Mouse (Mus musculus) left cerebral cortex, postnatal 10 days (tissue): ENCODE measurements around the gene Cdh13. TPM values are rescaled to one million over a fixed set of nuclear protein-coding genes. Genes with fewer than 3 reads are reported as not detected.
A peak's percentile ranks its signal among the peaks of the same experiment; 100 is the strongest.

ENCODE experiments used
- DNase-seq, 2 experiments: peaks; one replicate each; pipeline ENCODE4 v3.0.0; 2021 to 2022; ENCODE audit warnings: low spot score in 2 of 2, mixed read lengths in 1 of 2; ENCODE audit errors: extremely low spot score in 1 of 2
- intact Hi-C: fragments of 180-260 bp; cut with DNase I; formaldehyde crosslinking; loops from one replicate; pipeline ENCODE4 v1.15.1; 2025
- total RNA-seq, 2 experiments: library from RNA; stranded (reverse); gene quantifications; 2 replicates each; pipeline ENCODE4 v1.2.3; 2021

Cdh13 gene
- total RNA-seq, 2 experiments from 2014 or later = 190 to 200 TPM

DNA sequence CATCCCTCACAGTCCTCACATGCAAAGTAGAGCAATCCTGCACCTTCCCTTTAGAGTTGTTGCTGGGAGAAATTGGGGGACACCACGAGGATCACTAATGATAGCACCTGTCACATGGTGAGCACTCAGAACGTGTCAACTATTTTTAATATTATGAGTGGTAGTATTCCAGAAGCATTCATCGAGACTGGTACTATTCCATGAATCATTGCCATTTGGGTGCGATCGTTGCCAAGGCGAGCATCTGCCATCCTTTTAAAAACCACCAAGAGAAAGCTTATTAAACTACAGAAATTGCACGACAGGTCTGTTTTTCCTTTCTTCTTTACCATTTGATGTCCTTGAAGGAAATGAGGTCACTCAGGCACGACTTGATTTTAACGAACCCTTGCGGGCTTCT lies 328.0 kb downstream of the Cdh13 start:
- intact Hi-C loops = no loop called here
- peak in 1 of 2 experiments; percentile 66 for DNase-seq

DNA sequence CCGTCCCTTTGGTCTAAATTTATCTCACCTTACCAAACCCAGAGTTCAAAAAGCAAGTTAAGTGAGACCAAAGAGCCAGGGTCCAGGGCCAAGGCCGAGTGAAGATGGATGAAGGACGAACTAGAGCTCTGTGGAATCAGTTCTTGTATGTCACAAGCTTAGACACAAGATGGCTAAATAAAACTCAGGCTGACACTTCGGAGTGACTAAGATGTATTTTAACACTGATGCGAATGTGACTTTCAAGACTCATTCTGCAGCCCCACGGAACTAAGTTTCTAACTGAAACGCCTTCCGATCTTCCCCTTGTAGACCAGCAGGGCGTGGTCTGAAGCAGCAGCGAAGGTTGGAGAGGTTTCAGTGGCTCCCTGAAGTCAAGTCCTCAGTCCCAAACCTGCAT lies 334.7 kb downstream of the Cdh13 start:
- DNase-seq = no peak
- intact Hi-C loops = no loop called here

DNA sequence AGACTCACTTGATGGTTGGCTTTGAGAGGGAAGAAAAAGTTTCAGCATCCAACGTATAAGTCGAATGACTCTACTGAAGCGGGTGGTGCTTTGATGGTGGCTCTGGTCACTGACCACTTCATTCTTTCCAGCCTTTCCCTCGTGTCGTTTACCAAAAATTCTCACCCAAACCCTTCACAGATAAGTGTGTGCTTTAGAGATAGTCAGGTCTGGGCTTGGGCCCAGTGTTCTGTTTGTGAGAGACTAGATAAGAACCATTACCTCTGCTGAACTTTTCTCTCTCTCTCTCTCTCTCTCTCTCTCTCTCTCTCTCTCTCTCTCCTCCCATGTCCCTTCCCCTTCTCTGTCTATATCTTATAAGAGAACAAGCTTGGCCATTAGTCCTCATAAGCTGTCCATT lies 342.9 kb downstream of the Cdh13 start:
- intact Hi-C loops = no loop called here
- DNase-seq = no peak

DNA sequence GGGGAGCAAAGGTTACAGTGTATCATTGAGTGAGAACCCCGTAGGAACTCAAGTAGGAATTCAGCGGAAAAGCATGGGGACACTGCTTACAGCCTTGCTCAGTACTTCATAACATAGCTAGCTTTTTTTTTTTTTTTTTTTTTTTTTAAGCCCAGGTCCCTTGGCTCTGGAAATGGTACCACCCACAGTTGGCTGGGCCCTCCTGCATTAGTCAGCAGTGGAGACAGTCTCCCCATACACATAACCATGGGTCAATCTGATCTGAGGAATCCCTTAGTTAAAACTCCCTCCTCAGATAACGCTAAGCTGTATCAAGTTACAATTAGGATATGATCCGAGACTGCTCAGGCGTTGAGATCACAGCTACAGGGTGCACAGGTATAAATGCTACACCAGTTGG lies 344.2 kb downstream of the Cdh13 start:
- intact Hi-C loops = no loop called here

DNA sequence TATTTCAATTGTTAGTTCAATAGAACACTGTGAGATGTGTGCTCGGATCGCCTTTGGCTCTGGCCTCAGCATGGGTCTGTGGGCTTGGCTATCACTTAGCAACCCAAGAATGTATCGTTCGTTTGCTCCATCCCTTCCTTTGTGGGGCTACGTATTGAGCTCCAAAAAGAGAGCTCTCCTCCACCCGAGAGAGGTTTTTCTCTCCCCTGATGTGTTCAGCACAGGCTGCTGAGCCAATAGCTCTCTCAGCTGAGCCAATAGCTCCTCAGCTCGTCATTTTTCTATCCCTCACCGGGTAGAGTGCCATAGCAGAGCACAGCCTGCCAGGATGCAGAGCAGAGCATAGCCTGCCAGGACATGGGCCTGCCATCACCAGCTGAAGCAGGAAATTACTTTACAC lies 345.2 kb downstream of the Cdh13 start:
- no peak for DNase-seq
- intact Hi-C loops = no loop called here

More for the DNA sequence above, 344.2 kb downstream of the Cdh13 start:
- no peak for DNase-seq

DNA sequence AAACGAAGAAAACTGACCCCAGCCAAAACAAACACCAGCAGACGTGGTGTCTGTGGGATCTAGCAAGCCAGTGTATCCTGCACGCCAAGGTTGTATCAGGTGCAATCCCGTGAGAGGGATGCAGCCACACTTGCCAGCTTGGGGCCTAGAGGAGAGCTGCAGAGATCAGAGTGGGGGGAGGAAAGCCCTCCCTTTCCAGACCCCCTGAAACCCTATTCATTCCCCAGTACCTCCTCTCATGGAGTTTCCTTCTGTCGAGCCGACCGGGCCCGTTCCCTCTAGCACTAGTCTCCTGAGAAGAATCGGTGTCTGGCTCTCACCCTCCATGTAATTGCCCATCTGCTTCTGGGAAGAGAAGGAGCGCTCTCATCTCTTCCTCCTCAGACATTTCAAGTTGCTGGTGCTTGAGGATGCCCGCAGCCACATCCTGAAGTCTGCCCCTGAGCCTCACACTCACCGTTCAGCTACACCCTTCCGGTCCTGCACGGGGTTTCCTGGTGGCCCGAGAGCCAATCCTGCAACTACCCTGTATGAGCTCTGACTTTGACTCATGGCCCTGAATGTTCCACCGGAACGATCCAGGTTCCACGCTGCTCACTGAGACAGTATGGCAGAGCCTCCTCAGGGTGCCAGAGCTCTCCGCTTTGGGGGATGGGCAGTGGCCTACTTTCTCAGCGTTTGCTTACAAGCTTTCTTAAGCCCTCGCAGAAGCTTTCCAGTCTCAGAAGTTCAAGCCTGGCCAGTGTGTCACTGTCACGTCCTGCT lies 351.9 kb downstream of the Cdh13 start:
- intact Hi-C loops = no loop called here
- no peak for DNase-seq

DNA sequence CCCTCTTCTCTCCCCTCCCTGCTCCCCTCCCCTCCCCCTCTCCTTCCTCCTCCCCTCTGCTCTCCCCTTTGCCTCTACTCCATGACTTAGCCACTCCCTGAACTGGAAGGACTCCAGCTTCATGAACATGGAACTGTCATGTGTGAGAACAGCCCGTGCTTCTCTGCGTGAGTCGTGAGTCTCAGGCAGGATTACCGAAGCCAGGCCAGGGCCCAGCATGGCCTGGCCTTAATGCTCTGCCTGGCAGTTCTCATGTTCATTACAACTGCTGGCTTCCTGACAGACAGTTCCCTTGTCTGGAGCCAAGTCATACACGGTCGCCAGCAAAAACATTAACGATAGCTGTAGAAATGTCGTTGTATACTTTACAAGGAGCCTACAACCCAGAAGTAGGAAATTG lies 356.1 kb downstream of the Cdh13 start:
- no peak for DNase-seq

DNA sequence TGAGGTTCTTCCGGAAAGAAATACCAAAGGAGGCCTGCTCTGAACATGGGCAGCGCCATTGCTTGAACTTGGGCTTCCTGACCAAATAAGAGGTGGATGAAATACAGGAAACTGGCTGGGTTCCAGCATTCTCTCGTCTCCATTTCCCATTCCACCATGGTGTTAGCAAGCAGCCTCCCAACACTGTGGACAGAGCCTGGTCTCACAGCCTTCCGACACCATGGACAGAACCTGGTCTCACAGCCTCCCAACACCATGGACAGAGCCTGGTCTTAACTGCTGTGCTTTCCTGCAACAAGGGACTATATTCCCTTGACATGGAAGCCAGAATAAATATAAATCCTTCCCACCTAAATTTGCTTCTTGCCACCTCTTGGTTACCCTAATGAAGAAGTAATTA lies 358.3 kb downstream of the Cdh13 start:
- no peak for DNase-seq
- intact Hi-C loops = no loop called here

More for the DNA sequence above, 356.1 kb downstream of the Cdh13 start:
- intact Hi-C loops = no loop called here

DNA sequence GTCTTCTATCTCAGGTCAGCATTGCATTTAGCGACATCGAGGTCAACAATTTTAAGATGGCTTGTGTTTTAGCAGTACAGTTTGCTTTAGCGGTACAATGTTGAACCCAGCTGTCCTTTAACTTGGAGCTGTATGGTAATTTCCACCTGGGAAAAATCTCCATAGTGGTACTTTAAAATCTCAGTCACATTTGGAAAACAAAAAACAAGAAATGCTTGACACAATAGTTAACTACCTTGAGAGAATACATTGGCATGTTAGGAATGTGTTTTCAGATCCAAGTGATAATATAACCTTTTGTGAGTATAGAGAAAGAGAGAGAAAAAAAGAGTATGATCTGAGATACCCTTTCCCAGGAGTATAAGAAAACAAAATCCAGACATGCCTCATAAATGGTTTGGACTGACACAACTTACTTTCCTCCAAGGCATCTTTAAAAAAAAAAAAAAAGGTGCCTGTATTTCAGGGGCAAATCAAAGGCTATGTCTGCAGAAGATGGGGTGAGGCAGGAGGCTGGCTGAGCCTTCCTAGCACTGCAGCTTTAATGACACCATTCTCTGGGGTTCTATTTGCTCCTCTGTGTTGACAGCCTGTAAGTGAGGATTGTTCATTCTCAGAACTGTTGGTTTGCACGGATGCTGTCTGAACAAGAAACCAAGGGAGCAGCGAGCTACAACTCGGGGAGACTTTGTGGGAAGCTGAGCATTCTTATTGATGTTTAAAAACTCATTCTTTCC lies 365.4 kb downstream of the Cdh13 start:
- intact Hi-C loops = no loop called here
- DNase-seq = no peak

DNA sequence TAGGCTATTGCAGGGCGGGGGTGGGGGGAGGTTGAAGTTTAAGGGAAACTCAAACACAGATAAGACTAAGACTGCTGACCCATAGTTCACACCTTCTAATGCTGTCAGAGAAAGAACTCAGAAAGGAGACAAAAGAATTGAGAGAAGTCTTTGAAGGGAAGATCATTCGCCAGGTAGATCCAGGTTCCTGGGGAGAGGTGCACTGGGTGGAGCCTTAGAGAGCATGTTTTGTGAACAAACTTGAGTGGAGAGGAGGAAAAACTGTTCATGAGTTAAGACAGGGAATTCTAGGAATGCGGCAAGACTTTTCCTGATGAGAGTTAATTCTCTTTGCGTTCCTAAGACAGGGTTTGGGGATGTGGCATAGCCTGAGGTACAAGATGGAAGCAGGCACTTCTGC lies 366.4 kb downstream of the Cdh13 start:
- DNase-seq = no peak
- intact Hi-C loops = no loop called here

DNA sequence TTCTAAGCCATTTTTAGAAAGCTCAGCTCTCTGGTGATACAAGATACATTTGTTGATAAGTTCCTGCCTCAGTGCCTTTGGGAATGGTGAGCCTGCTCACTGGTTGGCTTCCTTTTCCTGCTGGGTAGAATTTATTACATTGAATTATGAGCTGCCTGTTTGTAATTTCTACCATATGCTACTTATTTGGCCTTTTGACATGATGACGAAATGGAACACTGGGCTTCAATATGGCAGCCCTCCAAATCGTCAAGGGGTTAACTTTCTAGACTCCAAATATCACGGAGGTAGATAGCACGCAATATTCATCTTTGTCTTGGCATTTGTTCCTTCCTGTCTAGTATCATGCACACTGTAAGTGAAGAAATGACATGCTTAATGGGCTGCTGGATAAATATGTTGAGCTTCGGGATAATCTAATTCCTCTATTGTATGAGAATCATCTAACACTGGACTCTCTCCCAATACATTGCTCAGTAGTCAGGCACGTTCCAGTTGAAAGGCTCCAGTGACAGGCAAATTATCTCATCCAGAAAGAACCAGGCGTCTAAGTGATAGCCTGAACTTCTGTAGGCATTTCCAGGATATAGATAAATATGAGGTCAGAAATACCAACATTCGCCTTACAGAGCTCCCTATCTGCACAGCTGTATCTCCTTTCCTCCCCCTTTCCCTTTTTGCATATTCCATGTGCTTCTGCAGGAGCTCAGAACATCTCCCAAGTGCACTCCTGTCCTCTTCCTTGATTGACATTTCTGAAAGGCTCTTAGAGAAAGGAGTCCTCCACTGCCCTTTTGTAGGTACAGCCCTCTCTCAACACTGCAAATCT lies 378.7 kb downstream of the Cdh13 start:
- intact Hi-C loops = no loop called here
- no peak for DNase-seq

DNA sequence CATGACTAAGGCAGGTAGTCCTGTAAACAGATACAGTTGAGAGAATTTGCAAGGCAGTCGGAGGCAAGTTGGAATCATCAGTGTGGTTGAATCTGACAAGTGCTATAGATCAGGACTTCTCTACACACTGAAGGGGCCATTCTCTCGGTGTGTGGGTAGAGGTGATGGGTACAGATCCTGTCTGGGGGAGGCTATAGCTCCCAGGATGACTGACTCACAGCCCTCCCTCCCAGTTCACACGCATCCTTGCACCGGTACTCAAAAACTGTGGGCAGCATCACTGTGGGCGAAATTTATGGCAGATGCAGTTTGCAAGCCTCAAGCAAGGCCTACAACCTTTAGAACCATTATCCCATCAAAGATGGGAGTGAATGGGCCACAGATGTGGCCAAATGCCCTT lies 381.5 kb downstream of the Cdh13 start:
- intact Hi-C loops = no loop called here
- DNase-seq = no peak

DNA sequence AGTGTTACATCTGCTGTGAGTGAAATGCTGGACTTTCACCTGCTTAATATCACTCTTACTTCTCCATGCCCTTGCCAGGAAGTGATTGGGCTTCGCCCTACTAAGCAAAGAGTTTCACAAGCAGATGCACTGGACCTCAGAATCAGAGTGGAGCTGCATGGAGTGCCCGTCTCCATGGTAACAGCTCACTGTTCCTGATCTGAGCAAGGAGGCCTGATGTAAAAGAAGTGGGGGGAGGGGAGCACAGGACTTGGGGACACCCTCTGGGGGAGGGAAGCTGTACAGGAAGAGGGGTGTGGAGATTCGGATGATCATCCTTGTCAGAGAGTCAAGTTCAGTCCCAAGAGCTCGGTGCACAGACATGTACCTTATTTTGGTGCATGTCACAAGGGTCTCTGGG lies 384.2 kb downstream of the Cdh13 start:
- intact Hi-C loops = no loop called here
- DNase-seq = peak; percentile 27 to 37

DNA sequence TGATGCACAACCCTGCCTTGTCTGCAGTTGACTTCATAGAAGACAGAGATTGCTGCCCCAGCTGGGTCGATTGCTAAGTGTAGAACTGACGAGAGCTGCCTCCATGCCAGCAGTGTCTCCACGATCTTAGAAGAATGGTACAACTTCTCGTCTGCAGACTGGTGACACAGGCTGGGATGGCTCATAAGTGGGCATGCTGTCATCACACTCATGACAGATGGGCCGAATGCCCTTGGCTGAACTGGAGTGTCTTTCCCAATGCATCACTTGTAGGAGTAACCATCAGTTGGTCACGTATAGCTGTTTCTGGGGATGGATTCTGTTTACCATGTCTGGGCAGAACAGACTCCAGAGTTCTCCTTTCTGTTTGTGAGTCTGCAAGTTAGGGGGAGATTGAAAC lies 392.7 kb downstream of the Cdh13 start:
- DNase-seq = no peak
- intact Hi-C loops = no loop called here

DNA sequence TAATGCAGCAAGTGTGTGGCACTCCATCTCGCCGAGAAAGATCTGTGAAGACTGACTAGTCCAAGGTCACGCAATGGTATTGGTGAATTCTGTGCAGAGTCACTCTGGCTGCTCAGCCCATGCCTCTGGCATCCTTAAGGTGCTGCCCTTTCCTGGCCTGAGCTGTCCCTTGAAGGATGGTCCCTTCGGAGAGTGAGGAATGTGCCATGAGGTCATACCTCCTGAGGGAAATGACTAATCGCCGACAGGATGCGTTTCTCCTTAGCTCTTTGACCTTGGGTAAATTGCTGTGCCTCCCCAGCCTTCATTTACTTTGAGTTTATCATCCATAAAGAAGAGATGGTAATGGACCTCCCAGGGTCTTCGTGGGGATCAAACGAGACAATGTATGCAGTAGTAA lies 395.8 kb downstream of the Cdh13 start:
- intact Hi-C loops = no loop called here

DNA sequence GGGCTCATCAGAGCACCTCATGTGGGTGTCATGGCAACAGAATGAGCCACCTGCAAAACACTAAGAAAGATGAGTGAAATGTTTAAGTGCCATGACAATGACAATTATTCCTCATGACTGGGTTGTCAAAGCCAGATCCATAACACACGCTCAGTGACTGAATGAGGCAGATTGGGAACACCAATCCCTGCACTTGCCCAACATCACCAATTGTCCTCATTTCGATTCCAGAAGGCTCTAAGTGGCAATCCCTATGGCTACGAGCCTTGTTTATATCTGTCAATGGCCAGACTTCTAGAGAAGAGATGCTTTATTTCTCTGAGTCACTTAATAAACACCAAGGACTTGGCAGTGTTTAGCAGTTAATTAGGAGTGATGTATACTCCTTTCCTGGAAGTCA lies 399.9 kb downstream of the Cdh13 start:
- intact Hi-C loops = no loop called here
- DNase-seq = no peak

More for the DNA sequence above, 395.8 kb downstream of the Cdh13 start:
- no peak for DNase-seq

DNA sequence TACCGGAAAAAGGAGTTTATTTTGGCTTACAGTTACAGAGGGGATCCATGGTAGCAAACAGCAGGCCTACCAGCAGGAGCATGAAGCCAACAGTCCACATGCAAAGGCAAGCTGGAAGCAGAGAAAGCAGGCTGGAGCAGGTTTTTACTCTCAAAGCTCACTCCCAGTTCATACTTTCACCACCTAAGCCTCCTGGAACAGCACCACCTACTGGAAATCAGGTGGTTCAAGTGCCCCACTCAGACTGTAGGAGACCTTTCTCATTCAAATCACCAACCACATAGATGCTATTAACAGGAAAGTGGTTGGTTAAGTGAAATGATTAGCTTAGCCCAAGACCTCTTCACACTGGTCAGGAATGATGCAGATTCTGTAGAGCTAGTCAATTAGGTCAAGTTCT lies 402.3 kb downstream of the Cdh13 start:
- intact Hi-C loops = no loop called here
- no peak for DNase-seq

DNA sequence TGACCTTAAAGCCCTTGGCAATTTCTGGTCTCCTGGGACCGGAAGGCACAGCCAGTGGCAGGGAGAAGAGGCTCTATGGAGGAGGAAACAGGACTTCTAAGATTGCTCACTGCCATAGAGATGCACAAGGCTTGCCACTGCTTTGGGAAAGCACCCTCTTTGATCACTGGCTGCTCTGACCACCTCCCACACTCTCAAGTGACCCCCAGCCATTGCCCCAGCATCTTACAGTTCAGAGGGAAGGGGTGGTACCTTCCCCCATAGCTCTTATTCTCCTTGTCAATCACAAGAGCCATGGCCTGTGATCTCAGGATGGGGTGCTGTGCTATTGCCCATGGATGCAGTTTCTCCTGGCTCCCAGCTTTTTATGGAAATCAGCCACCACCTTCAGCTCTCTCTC lies 406.3 kb downstream of the Cdh13 start:
- no peak for DNase-seq
- intact Hi-C loops = no loop called here

DNA sequence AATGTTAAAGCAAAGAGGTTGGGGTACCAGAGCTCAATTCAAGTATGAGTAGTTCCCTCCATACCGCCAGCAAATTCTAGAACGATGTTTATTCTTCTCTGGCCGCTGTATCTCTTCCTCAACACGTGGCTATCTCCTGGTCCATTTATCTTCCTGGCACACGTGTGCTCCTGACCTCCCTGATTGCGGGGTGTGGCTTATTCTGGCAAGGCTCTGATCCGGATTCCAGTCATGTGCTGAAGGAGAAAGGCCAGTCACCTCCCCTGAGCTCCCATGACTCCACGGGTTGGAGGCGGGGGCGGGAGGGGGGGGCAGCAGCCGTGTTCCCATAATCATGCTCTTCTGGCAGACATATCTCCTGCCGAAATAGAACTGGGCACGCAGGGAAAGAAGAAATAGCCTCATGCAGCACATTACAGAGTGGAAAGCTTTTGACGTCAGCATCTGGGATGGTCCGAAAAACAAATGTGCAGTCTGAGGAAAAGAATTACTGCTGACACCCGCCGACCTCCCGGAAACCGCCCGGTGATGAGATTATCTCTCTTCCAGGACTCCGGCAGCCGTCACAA lies 417.9 kb downstream of the Cdh13 start:
- intact Hi-C loops = no loop called here
- no peak for DNase-seq
